Comparison of ENCODE assay signal across 21 mouse cellular contexts in the genomic region with DNA sequence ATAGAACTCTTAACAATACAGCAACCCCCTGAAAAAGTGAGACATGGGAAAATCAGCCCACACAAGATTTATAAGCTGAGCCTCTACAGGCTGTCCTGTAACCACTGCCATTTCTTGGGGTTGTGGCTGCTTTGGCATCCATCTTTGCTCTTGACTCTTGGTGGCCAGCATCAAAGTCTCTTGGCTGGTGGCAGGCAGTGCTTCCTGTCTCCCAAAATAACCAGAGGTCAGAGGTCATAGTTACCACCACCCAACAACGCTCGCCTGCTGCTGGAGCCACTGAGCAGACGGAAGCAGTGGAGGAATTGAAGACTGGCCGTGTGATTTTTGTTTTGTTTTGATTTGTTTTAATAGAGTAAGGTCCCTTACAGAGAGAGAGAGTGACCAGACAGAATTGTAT.
DNase-seq lines count a peak whose midpoint lies in the region; ATAC-seq and TF ChIP-seq lines count a peak whose summit lies in the region.
"Had no signal": no experiment of that assay in that cellular context is flagged by ENCODE, and none has a peak within 500 bp of the region (broad histone marks: within the 10 kb centered on the region; RNA-seq: fewer than 3 reads in every experiment).

No protein-coding gene starts in this region.

- no peak for ATAC-seq in lung, embryonic 14.5 days (ENCODE audit: insufficient read depth)
- no peak for ATAC-seq in intestine, embryonic 15.5 days
- no peak for ATAC-seq in stomach, embryonic 16.5 days (ENCODE audit: insufficient read depth, low FRiP score)
- ATAC-seq: forebrain, embryonic 13.5 days; Patski had no signal

- peaks cover 5% of the 10 kb centered on the region; the same call in 1 of the 2 replicates for H3K4me1 ChIP-seq in lung, embryonic 14.5 days (ENCODE audit: insufficient read depth)
- 0 out of 2 replicates have a peak, but pooled peaks cover 6% of the 10 kb centered on the region for H3K4me1 ChIP-seq in intestine, embryonic 15.5 days (replicated peaks)
- peaks cover 3% of the 10 kb centered on the region; the same call in 1 of the 2 replicates for H3K4me1 ChIP-seq in stomach, embryonic 16.5 days (ENCODE audit: control insufficient read depth, insufficient read depth, low read length)

- H3K36me3 ChIP-seq in lung, embryonic 14.5 days (ENCODE audit: insufficient read depth) = no peaks in the 10 kb centered on the region
- H3K36me3 ChIP-seq in intestine, embryonic 15.5 days = no peaks in the 10 kb centered on the region
- no peaks in the 10 kb centered on the region for H3K36me3 ChIP-seq in stomach, embryonic 16.5 days (ENCODE audit: control insufficient read depth, insufficient read depth, low read length)
- H3K36me3 ChIP-seq: embryonic facial prominence, embryonic 15.5 days; midbrain, embryonic 10.5 days; neural tube, embryonic 12.5 days had no signal

- TF ChIP-seq CTCF in lung, embryonic 14.5 days (IDR thresholded peaks at IDR 0.05; ENCODE audit: low read depth) = no peak

- no peak overlapping the region for H3K4me3 ChIP-seq in lung, embryonic 14.5 days (ENCODE audit: low read depth, low read length)
- no peak overlapping the region for H3K4me3 ChIP-seq in intestine, embryonic 15.5 days (replicated peaks)
- no peak overlapping the region for H3K4me3 ChIP-seq in stomach, embryonic 16.5 days (replicated peaks; ENCODE audit: low read length)
- H3K4me3 ChIP-seq: embryonic facial prominence, embryonic 15.5 days; forebrain, embryonic 13.5 days; midbrain, embryonic 10.5 days; neural tube, embryonic 12.5 days had no signal

- WGBS in lung, embryonic 14.5 days = 39% methylated on average over 4 of the region's 4 CpGs
- 33% methylated on average over 4 of the region's 4 CpGs for WGBS in intestine, embryonic 15.5 days
- 50% methylated on average over 4 of the region's 4 CpGs for WGBS in stomach, embryonic 16.5 days

- no peaks in the 10 kb centered on the region for H3K9me3 ChIP-seq in lung, embryonic 14.5 days (ENCODE audit: low read depth, low read length)
- no peaks in the 10 kb centered on the region for H3K9me3 ChIP-seq in intestine, embryonic 15.5 days
- no peaks in the 10 kb centered on the region for H3K9me3 ChIP-seq in stomach, embryonic 16.5 days (replicated peaks; ENCODE audit: control insufficient read depth, low read length)
- H3K9me3 ChIP-seq: embryonic facial prominence, embryonic 15.5 days; forebrain, embryonic 13.5 days; midbrain, embryonic 10.5 days; neural tube, embryonic 12.5 days had no signal

- H3K27ac ChIP-seq in lung, embryonic 14.5 days (ENCODE audit: low read depth) = peak overlapping the region; percentile 3; the same call in 1 of the 2 replicates
- peak overlapping the region; percentile 46; the same call in 1 of the 2 replicates for H3K27ac ChIP-seq in intestine, embryonic 15.5 days
- peak overlapping the region; percentile 64 for H3K27ac ChIP-seq in stomach, embryonic 16.5 days (ENCODE audit: low read length)
- H3K27ac ChIP-seq: embryonic facial prominence, embryonic 15.5 days; forebrain, embryonic 13.5 days; hindbrain, embryonic 14.5 days; macrophage; midbrain, embryonic 10.5 days; neural tube, embryonic 12.5 days had no signal

- H3K27me3 ChIP-seq in lung, embryonic 14.5 days (ENCODE audit: insufficient read depth, low read length) = no peaks in the 10 kb centered on the region
- no peaks in the 10 kb centered on the region for H3K27me3 ChIP-seq in intestine, embryonic 15.5 days (replicated peaks)
- no peaks in the 10 kb centered on the region for H3K27me3 ChIP-seq in stomach, embryonic 16.5 days (ENCODE audit: control insufficient read depth, insufficient read depth, low read length)
- H3K27me3 ChIP-seq: embryonic facial prominence, embryonic 15.5 days; forebrain, embryonic 13.5 days; neural tube, embryonic 12.5 days; Patski had no signal

- H3K4me2 ChIP-seq in lung, embryonic 14.5 days = no peak overlapping the region
- no peak overlapping the region for H3K4me2 ChIP-seq in intestine, embryonic 15.5 days (replicated peaks)
- no peak overlapping the region for H3K4me2 ChIP-seq in stomach, embryonic 16.5 days (ENCODE audit: low read depth, low read length)
- H3K4me2 ChIP-seq: embryonic facial prominence, embryonic 15.5 days; forebrain, embryonic 13.5 days; hindbrain, embryonic 14.5 days; neural tube, embryonic 12.5 days had no signal

- DNase-seq in embryo, embryonic 10 days (ENCODE audit: low spot score) = peak; percentile 61
- no peak for DNase-seq in embryo, embryonic 11 days
- peak; percentile 25 for DNase-seq in lung, embryonic 14.5 days
- DNase-seq in lung, postnatal 36 days = no peak
- no peak for DNase-seq in layer of hippocampus, adult 9-10 months (ENCODE audit: low spot score)
- no peak for DNase-seq in thymus, postnatal 25 days
- DNase-seq: adrenal gland, adult 8-10 months; cerebellum, adult 8-10 months; heart, postnatal 14 days; kidney, adult 11 months; liver; right cerebral cortex, adult 18-20 months had no signal

- H3K9ac ChIP-seq in lung, embryonic 14.5 days = no peak overlapping the region
- H3K9ac ChIP-seq in intestine, embryonic 15.5 days = no peak overlapping the region
- no peak overlapping the region for H3K9ac ChIP-seq in stomach, embryonic 16.5 days (ENCODE audit: low read length)
- H3K9ac ChIP-seq: embryonic facial prominence, embryonic 15.5 days; forebrain, embryonic 13.5 days; hindbrain, embryonic 14.5 days; neural tube, embryonic 12.5 days had no signal

Comparison
In these comparisons a context has a peak if more than half of its experiments do, and no peak if none do; other contexts are left out.
1. DNase-seq: peak in embryo, embryonic 10 days (single experiment) and lung, embryonic 14.5 days (single experiment); none in embryo, embryonic 11 days (single experiment), lung, postnatal 36 days (single experiment), layer of hippocampus, adult 9-10 months (single experiment) and thymus, postnatal 25 days (single experiment).
2. H3K27ac ChIP-seq: peak in every context shown above with its lines; median percentile 64 in stomach, embryonic 16.5 days; 46 in intestine, embryonic 15.5 days; 3 in lung, embryonic 14.5 days.